Mouse (Mus musculus): ENCODE results near the gene Ccl27a.

DNA sequence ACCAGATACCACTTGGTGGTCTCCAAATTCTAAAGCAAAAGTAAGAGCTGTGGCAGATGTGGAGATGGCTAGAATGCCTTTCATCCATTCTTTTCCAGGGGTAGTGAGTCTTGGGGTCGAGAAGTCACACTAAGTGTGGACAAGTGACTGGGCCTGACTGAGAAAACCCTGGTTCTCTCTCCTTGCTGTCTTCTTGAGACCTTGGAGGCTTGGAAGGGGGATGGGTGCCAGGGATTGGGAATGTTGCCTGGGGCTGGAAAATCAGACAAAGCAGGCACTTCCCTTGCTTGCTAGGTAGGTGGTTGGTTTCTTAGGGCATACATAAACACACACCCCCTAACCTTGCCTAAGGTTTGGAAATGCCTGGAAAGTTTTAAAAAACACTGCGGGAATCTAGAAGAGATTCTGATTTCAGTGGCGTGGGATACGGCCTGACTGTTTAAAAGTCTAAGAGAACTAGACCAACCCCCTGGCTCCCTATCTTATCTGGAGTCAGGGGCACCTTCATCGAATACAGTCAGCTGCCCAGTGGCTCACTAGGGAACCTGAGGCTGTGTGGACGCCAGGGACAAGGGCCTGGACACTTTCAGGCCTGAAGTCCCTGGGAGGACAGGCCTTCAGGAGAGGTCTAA is 14.3 kb downstream of the Ccl27a start:
- TF ChIP-seq POLR2A (IDR thresholded peaks at IDR 0.05; ENCODE audit: control insufficient read depth, low read depth, low read length) (no peak), CTCF (IDR thresholded peaks at IDR 0.05; ENCODE audit: control insufficient read depth, insufficient read depth, insufficient replicate concordance, low read depth, low read length) (no peak)
